Mouse (Mus musculus) adrenal gland, postnatal 25 days (tissue): ENCODE results near the gene Ankrd44. TPM values are rescaled to one million over a fixed set of nuclear protein-coding genes. Genes with fewer than 3 reads are reported as not detected.

Experiments used
- DNase-seq: peaks from one replicate; pipeline ENCODE4 v3.0.0; 2021; ENCODE audit warnings: mixed read lengths
- microRNA-seq, 2 experiments: library from miRNA; unstranded; fragments of <30 nt; microRNA quantifications; one replicate each; pipeline ENCODE4 v1.2.0; 2021
- total RNA-seq: library from RNA; stranded (reverse); gene quantifications from 2 replicates; pipeline ENCODE4 v1.2.3, GENCODE M21; 2021

Gene Ankrd44
- total RNA-seq, 1 experiment from 2014 or later, result 20.4 TPM

DNA sequence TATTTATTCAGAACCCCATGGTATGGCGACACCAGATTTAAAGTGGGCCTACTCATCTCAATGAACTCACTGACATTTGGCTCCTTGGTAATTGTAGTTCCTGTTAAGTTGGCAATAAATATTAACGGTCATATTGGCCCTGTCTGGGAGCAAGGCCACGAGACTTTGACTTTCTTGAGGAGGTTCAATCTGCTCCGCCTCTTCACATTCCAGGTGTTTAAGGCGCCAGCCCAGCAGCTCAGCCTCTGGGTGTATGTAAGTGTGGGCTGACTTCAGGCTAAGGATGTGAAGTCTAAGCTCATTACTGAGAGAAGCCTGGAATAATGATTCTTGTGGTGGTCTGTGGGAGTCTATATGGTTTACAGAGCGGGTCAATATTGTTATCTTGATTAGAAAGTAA, 313.8 kb downstream of the Ankrd44 start:
- DNase-seq, result no peak

DNA sequence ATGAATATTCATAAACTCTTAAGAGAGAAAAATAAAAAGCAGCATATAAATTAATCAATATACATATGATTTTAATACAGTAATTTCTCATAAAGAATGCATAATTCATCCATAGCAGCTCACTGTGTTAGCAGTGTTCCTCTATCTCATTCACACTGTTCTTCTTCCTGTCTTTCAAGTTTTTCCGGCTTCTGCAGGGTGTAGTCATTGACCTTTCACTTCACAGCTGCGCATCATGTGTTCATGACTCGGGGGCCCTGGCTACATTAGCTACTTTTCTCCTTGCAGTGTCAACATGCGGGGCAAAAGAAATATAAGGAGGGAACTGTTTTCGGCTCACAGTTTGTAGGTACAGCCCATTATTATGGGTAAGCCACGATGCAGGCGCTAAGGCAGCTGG, 314.3 kb downstream of the Ankrd44 start:
- no peak for DNase-seq

DNA sequence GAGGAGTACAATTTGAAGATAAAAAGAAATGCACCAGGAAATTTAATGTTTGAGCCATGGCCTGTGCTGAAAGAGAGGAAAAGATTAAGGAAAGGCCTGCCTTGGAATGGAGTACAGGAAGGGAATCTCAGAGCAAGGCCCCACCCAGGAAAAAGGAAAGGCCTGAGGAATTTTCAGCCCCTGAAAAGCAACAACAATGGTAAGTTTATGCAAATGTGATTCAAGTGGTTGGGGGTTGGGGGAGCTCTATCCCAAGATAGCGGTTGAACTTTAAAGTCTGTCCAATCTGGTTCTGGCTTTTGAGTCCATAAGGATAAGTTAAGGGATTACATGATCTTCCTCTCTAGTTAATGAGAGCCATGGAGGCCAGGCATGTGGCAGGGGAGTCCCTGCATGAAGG, 319.3 kb downstream of the Ankrd44 start:
- no peak for DNase-seq

DNA sequence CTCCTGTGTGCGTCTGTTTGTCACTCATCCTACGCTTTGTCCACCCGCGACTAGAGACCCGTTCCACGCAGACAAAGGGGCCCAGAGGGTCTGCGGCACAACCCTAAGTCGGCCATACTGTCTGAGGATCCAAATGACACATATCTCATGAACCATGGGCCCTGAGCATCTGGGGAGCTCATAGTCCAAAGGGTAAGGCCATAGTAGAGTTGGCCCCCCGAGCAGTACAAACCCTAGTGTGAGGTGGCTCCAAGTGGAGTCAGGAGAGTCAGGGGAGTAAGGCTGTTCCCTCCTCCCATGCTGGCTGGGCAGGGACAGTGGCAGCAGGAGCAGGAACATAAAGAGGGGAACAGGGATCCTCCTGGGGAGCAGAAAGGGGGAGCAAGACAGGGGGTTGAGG, 324.5 kb downstream of the Ankrd44 start:
- DNase-seq, result no peak

DNA sequence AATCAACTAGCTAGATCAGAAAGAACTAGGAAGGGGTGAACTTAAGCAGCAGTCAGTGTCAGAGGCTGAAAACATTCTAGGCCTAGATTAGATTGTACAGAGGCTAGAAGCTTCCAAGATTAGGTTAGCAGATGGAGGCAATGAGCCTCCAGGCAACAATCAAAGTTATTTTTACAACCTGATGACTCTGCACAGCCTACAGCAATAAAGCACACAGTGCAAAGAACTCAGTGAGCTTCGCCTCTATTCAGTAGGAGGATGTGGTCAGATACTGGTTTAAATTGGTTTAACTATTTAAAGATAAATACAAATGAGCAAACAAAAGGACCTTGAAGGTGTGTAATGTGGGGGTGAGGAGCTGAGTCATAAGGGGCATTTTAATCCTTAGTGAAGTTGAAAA, 325.9 kb downstream of the Ankrd44 start:
- no peak for DNase-seq

DNA sequence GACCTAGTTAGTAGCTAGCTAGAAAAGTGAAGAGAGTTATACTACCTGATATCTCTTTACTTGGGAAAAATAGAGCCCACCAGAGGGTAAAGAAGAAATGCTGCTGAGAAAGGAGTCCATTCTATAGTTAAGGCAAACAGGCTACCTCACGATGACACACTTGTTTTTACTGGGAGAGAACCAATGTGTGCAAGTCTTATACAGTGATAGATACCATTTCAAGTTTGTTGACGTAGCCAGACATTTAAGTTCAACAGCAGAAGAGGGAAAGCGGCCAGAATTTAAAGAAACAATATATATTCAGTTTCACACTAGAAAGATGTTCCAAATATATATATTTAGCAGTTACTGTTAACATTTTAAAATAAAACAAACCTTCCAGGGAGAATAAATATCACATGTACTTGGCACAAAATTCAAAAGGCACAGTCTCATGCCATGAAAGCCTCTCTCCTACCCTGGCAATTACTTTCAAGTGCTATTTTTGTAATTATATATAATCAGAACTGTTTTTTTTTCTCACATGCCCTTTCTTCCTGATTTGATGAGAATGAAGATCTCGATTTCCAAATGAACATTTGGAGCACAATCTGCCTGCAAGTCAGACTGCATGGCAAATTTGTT, 328.5 kb downstream of the Ankrd44 start:
- no peak for DNase-seq

DNA sequence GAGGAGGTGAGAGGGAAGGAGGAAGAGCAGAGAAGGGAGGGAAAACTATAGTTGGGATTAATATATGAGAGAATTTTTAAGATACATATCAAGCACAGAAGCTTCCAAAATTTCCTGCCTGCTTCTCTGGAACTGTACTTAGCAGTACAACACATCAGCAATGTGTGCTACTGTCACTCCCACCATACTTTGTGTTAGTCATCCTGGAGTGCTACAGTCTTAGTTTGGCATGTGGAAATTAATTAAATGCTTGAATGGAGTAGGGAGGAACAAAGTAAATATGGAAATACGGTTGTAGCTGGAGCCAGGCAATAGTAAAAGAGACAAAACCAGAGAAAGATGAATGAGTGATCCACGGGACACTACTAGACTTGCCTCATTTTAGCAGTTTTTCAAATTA, 330.0 kb downstream of the Ankrd44 start:
- no peak for DNase-seq

Small RNA genes lying within 50 kb of the gene (microRNA-seq; reads per million reads assigned to microRNA genes)
- gene Gm24053, result 0 reads per million in 2 experiments

Other genes starting within 250 kb of the Ankrd44 start
- 134 and 161 TPM in 2 replicates for gene Sf3b1, start 101.1 kb upstream of the Ankrd44 start, total RNA-seq
- 64.2 and 77.0 TPM in 2 replicates for gene Coq10b, start 126.4 kb upstream of the Ankrd44 start, total RNA-seq
- 656 and 863 TPM in 2 replicates for gene Hspe1, start 161.7 kb upstream of the Ankrd44 start, total RNA-seq
- 1,323 and 1,476 TPM in 2 replicates for gene Hspd1, start 161.9 kb upstream of the Ankrd44 start, total RNA-seq
- gene Mob4, start 204.8 kb upstream of the Ankrd44 start, total RNA-seq, result 227 and 289 TPM in 2 replicates